Mouse (Mus musculus) cortical plate, adult 2 months (tissue): ENCODE results near the gene Sh3d21.

Experiments
- CTCF ChIP-seq: fragments of 200-500 bp; IDR thresholded peaks from 2 replicates; pipeline ENCODE4 v1.5.1; 2011; ENCODE audit warnings: mild to moderate bottlenecking, control low read depth, low read length; ENCODE audit not compliant: insufficient read depth; ENCODE audit errors: extremely low read depth
- POLR2A ChIP-seq: fragments of 200-500 bp; IDR thresholded peaks from 2 replicates; pipeline ENCODE4 v1.6.1; 2011; ENCODE audit warnings: mild to moderate bottlenecking, low read length, control low read depth; ENCODE audit not compliant: insufficient read depth; ENCODE audit errors: extremely low read depth

- TF ChIP-seq POLR2A: no peak
- TF ChIP-seq CTCF: no peak
These were observed 25.5 kb downstream of the Sh3d21 start for GRCm38 (mm10) chr4:126137773-126138172.
